Mouse (Mus musculus) heart, postnatal 0 days (tissue): ENCODE results near the gene Farsb. TPM values are rescaled to one million over a fixed set of nuclear protein-coding genes. Genes with fewer than 3 reads are reported as not detected.

Experiments used
- ATAC-seq: fragments of 200-750 bp; cut with Nextera tagmentation; 2 replicates; pipeline ENCODE4 v1.8.0; 2017; ENCODE audit warnings: low read depth, moderate number of reproducible peaks, moderate library complexity; ENCODE audit not compliant: insufficient read depth
- DNase-seq: peaks from one replicate; pipeline ENCODE4 v3.0.0-alpha.2; 2016; ENCODE audit warnings: low spot score
- H3K27ac ChIP-seq: fragments of 300-500 bp; sonication (generic); 2 replicates; pipeline ENCODE4 v1.5.1; 2014; ENCODE audit warnings: low read depth, mild to moderate bottlenecking
- H3K27me3 ChIP-seq: fragments of 300-500 bp; sonication (generic); 2 replicates; pipeline ENCODE4 v1.6.1; 2014; ENCODE audit warnings: low read length, mixed read lengths; ENCODE audit not compliant: control insufficient read depth, insufficient read depth
- H3K36me3 ChIP-seq: fragments of 300-500 bp; sonication (generic); replicated peaks from 2 replicates; pipeline ENCODE4 v1.6.1; 2014; ENCODE audit warnings: low read length, mixed read lengths; ENCODE audit not compliant: control insufficient read depth, insufficient read depth
- H3K4me1 ChIP-seq: fragments of 300-500 bp; sonication (generic); 2 replicates; pipeline ENCODE4 v1.6.1; 2014; ENCODE audit warnings: antibody characterized with exemption; ENCODE audit not compliant: control insufficient read depth, insufficient read depth
- H3K4me2 ChIP-seq: fragments of 300-500 bp; sonication (generic); 2 replicates; pipeline ENCODE4 v1.6.1; 2014; ENCODE audit warnings: low read depth, mild to moderate bottlenecking, low read length, moderate library complexity
- H3K4me3 ChIP-seq: fragments of 300-500 bp; sonication (generic); 2 replicates; pipeline ENCODE4 v1.5.1; 2014; ENCODE audit warnings: low read depth, low read length
- H3K9ac ChIP-seq: fragments of 300-500 bp; sonication (generic); replicated peaks from 2 replicates; pipeline ENCODE4 v1.6.1; 2014; ENCODE audit warnings: low read depth, low read length, mixed read lengths
- H3K9me3 ChIP-seq: fragments of 300-500 bp; sonication (generic); replicated peaks from 2 replicates; pipeline ENCODE4 v1.6.1; 2016; ENCODE audit warnings: low read length; ENCODE audit not compliant: control insufficient read depth
- CTCF ChIP-seq: IDR thresholded peaks from 2 replicates; pipeline ENCODE4 v1.5.1; 2016; ENCODE audit warnings: antibody characterized with exemption, control low read depth, low read depth
- EP300 ChIP-seq: IDR thresholded peaks from 2 replicates; pipeline ENCODE4 v1.6.1; 2016; ENCODE audit warnings: antibody characterized with exemption, low read depth
- WGBS: fragments of 180-500 bp; shearing (Covaris S2); extraction: QIAGEN DNeasy Blood & Tissue Kit; methylation state at CpG from one replicate; pipeline ENCODE4 v1.1.7; 2014; 5-methylcytosine and 5-hydroxymethylcytosine counted together
- polyA plus RNA-seq: library from polyadenylated mRNA; unstranded; fragments of >200 nt; fragmentation: Nextera tagmentation; extraction: Ambion mirVana; gene quantifications from 2 replicates; pipeline ENCODE4 v1.2.1, GENCODE M21; 2015
- total RNA-seq: library from RNA; depleted of rRNA; stranded (reverse); fragments of >200 nt; gene quantifications from 2 replicates; pipeline ENCODE4 v1.2.3, GENCODE M21; 2014; ENCODE audit warnings: low replicate concordance

Farsb gene
- total and polyA plus RNA-seq, 2 experiments from 2014 or later, result 55.8 to 75.1 TPM

DNA sequence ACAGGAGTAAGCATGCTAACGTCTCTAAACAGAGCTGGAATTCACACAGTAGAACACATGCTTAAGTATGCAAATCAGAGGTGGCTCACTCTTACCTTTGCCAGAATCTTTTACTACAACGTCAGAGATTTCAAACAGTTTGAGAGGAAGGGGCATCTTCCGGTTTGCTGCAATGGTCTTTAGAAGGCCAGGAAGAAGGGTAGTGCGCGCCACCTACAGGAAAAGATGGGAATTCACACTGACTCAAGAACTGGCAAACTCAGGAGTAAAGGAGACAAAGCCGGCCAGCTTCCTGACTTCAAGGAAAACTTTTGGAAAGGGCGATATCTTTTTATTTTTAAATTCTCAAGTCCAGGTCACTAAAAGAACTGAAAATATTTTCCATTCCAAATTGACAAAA is 34.0 kb downstream of the Farsb start:
- Histone ChIP-seq H3K4me1 (no peaks in the 10 kb centered on the region), H3K9ac (no peak overlapping the region), H3K9me3 (no peaks in the 10 kb centered on the region), H3K27me3 (no peaks in the 10 kb centered on the region), H3K4me2 (no peak overlapping the region), H3K27ac (no peak overlapping the region), H3K36me3 (peaks cover 77% of the 10 kb centered on the region), H3K4me3 (no peak overlapping the region)
- TF ChIP-seq EP300 (no peak), CTCF (peak; percentile 70)
- WGBS, result 34% methylated on average over 7 of the region's 7 CpGs
- ATAC-seq, result no peak
- DNase-seq, result peak; percentile 53

DNA sequence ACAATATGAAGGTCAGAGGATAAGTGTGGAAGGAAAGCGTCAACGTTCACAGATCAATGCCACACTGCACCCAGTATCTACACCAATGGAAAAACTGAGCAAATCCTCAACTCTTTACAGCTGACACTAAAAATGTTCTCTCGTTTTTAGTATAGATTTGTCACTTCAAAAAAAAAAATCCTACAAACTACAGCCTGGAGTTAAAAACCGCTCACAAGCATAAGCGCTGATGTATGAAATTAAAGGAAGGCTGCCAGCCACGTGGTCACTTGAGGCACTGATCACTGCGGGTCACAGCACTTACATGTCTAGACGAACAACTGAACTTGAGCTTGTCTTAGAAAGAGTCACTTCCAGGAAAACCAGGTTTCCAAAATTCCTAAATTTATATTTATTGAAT is 34.8 kb downstream of the Farsb start:
- WGBS, result 93% methylated on average over 8 of the region's 8 CpGs
- peaks cover 75% of the 10 kb centered on the region for H3K36me3 ChIP-seq

GRCm38 (mm10) chr1:78452544-78452943 is 36.2 kb downstream of the Farsb start:
- no peaks in the 10 kb centered on the region for H3K27me3 ChIP-seq
- no peak for ATAC-seq
- no peak overlapping the region for H3K4me2 ChIP-seq
- peaks cover 73% of the 10 kb centered on the region for H3K36me3 ChIP-seq
- H3K4me3 ChIP-seq, result no peak overlapping the region
- 85% methylated on average over 6 of the region's 6 CpGs for WGBS
- H3K9me3 ChIP-seq, result no peaks in the 10 kb centered on the region
- H3K27ac ChIP-seq, result no peak overlapping the region
- TF ChIP-seq EP300 (no peak), CTCF (no peak)
- no peaks in the 10 kb centered on the region for H3K4me1 ChIP-seq
- DNase-seq, result no peak
- H3K9ac ChIP-seq, result no peak overlapping the region

More for the DNA sequence above, 34.8 kb downstream of the Farsb start:
- H3K9me3 ChIP-seq, result no peaks in the 10 kb centered on the region
- H3K27me3 ChIP-seq, result no peaks in the 10 kb centered on the region
- H3K9ac ChIP-seq, result no peak overlapping the region
- no peaks in the 10 kb centered on the region for H3K4me1 ChIP-seq
- no peak overlapping the region for H3K4me3 ChIP-seq
- no peak overlapping the region for H3K27ac ChIP-seq
- DNase-seq (no peak), ATAC-seq (no peak)
- H3K4me2 ChIP-seq, result no peak overlapping the region
- TF ChIP-seq CTCF, result no peak
- TF ChIP-seq EP300, result no peak

DNA sequence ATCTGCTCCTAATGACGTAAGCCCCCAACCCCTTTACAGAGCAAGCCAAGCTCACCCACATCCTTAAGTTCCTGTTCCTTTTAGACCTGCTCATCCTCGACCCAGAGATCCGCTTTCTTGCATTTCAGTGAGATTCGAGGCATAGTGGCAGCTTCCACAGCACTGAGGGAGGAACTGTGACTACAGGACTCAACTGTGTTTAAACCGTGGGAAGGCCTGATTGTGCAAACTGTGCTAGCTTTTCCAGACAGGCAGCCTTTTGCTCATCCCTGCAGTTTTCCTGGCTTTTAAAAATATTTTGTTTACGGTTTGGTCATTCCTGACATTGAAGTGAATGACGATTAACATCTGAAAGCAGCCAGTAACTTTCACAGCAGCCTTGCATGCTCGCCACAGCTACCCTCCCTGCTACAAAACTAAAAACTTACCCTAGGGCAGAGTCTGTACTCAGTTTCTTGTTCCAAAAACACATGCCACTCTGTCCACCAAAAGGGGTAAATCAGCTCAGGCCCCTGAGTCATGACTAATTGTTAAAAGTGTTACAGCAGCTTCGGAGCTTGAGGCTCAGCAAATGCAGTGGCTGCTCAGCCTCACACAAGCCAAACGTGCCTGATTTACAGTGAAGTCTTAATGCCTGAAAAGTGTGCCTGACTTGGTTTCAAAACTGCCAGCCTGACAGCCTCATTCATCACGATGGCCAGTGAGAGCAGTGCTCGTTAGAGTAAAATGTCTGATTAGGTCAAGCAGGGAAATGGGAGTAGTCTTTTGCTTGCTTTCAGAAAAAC is 37.4 kb downstream of the Farsb start:
- H3K27me3 ChIP-seq, result no peaks in the 10 kb centered on the region
- H3K4me1 ChIP-seq, result no peaks in the 10 kb centered on the region
- H3K9me3 ChIP-seq, result no peaks in the 10 kb centered on the region
- ATAC-seq (no peak), DNase-seq (no peak)
- H3K4me3 ChIP-seq, result no peak overlapping the region
- no peak overlapping the region for H3K27ac ChIP-seq
- peaks cover 76% of the 10 kb centered on the region for H3K36me3 ChIP-seq
- 82% methylated on average over 12 of the region's 12 CpGs for WGBS
- H3K9ac ChIP-seq, result no peak overlapping the region
- H3K4me2 ChIP-seq, result no peak overlapping the region
- TF ChIP-seq EP300 (no peak), CTCF (no peak)

GRCm38 (mm10) chr1:78448091-78448490 is 40.6 kb downstream of the Farsb start:
- Histone ChIP-seq H3K4me3 (no peak overlapping the region), H3K4me2 (no peak overlapping the region), H3K9ac (no peak overlapping the region), H3K4me1 (no peaks in the 10 kb centered on the region), H3K27ac (no peak overlapping the region), H3K27me3 (no peaks in the 10 kb centered on the region), H3K9me3 (no peaks in the 10 kb centered on the region), H3K36me3 (peaks cover 73% of the 10 kb centered on the region)
- no peak for TF ChIP-seq CTCF
- no peak for ATAC-seq
- WGBS, result 63% methylated on average over 1 of the region's 1 CpGs
- no peak for DNase-seq

DNA sequence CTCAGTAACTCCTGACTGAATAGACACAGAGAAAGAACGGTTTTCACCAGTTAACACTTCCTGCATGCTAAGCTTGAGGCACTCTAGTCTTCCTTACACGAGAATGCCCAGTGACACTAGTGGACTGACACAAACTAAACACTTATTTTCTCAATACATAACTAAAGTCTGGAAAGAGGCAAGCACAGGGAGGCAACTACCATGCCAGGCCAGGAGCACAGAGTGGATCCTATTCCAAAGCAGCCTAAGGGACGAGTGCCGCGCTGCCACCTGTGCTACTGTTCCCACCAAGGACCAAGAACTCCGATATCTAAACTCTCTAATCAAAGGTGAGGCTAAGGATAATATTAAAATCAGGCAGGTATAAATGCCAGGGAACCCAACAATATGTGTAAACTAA is 42.0 kb downstream of the Farsb start:
- WGBS, result 96% methylated on average over 6 of the region's 6 CpGs
- ATAC-seq, result no peak

More for the DNA sequence above, 42.0 kb downstream of the Farsb start:
- TF ChIP-seq EP300 (no peak), CTCF (no peak)
- no peak for DNase-seq
- H3K9me3 ChIP-seq, result no peaks in the 10 kb centered on the region
- no peak overlapping the region for H3K4me3 ChIP-seq
- no peak overlapping the region for H3K27ac ChIP-seq
- H3K36me3 ChIP-seq, result peaks cover 68% of the 10 kb centered on the region
- no peak overlapping the region for H3K4me2 ChIP-seq
- H3K9ac ChIP-seq, result no peak overlapping the region
- H3K4me1 ChIP-seq, result no peaks in the 10 kb centered on the region
- H3K27me3 ChIP-seq, result no peaks in the 10 kb centered on the region
